Mouse (Mus musculus) lung, postnatal 0 days (tissue): ENCODE results near the gene Taf13.

Experiments used
- CTCF ChIP-seq: IDR thresholded peaks from 2 replicates; pipeline ENCODE4 v1.5.1; 2016; ENCODE audit warnings: antibody characterized with exemption, mild to moderate bottlenecking
- EP300 ChIP-seq: IDR thresholded peaks from 2 replicates; pipeline ENCODE4 v1.6.1; 2016; ENCODE audit warnings: antibody characterized with exemption, mild to moderate bottlenecking, control low read depth

DNA sequence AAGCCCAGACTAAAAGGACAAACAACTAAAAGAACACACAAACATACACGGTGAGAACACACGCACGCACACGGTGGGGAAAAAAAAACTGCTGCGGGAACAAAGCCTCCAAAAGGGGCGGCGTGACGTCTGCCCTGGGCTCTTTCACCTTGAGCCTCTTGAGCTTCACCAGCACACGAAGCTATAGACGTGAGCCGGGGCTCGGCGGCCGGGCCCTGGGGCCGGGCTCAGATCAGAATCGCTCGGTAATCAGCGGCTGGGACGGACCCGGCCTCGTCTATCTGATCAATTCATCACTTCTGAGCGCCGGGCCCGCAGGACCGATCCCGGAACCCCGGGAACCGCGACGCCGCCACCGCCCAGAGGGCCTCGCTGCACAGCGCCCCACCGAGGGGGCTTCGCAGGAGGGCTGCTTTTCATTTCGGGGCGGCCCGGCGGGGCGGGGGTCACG lies 17.4 kb upstream of the Taf13 start:
- TF ChIP-seq CTCF: no peak
- TF ChIP-seq EP300: no peak
